Mouse (Mus musculus) adrenal gland, postnatal 25 days (tissue): ENCODE measurements around the gene Cyren. TPM values are rescaled to one million over a fixed set of nuclear protein-coding genes. Genes with fewer than 3 reads are reported as not detected.

ENCODE experiments used
- DNase-seq: peaks from one replicate; pipeline ENCODE4 v3.0.0; 2021; ENCODE audit warnings: mixed read lengths
- long read RNA-seq: library from polyadenylated mRNA; stranded (forward); transcript quantifications from one replicate; pipeline ENCODE4 v2.0.0, GENCODE M21; 2021
- total RNA-seq: library from RNA; stranded (reverse); gene quantifications from 2 replicates; pipeline ENCODE4 v1.2.3, GENCODE M21; 2021

Cyren gene
- 8.5 and 11.4 TPM in 2 replicates for total RNA-seq
- long read RNA-seq, transcript Cyren-203 (4 exons, 3,326 nt) = major isoform, 5 of 13 reads
- long read RNA-seq, partial matches to known transcripts = 1 of 13 reads
- long read RNA-seq, other reads (novel, unspliced or antisense) = 4 of 13 reads

- peak; percentile 94 for DNase-seq
Observed at GRCm38 (mm10) chr6:34877509-34878321, at the start of gene Cyren. Gene Cyren (minus strand): TSS chr6:34878060.

GRCm38 (mm10) chr6:34927594-34927993, 49.7 kb upstream of the Cyren start:
- DNase-seq = no peak

- peak; percentile 62 for DNase-seq
Observed at GRCm38 (mm10) chr6:34927156-34927555, 49.3 kb upstream of the Cyren start.

GRCm38 (mm10) chr6:34921941-34922340, 44.1 kb upstream of the Cyren start:
- no peak for DNase-seq

- no peak for DNase-seq
Observed at GRCm38 (mm10) chr6:34920631-34921030, 42.8 kb upstream of the Cyren start.

GRCm38 (mm10) chr6:34919956-34920355, 42.1 kb upstream of the Cyren start, which contains the start of gene Stra8:
Gene Stra8 (plus strand): TSS chr6:34920163.
- no peak for DNase-seq

- no peak for DNase-seq
Observed at GRCm38 (mm10) chr6:34919146-34919545, 41.3 kb upstream of the Cyren start.

GRCm38 (mm10) chr6:34914462-34914861, 36.6 kb upstream of the Cyren start:
- DNase-seq = no peak

- DNase-seq = no peak
Observed at GRCm38 (mm10) chr6:34913341-34914040, 35.6 kb upstream of the Cyren start.

- peak; percentile 97 for DNase-seq
Observed at GRCm38 (mm10) chr6:34910371-34911219, 32.7 kb upstream of the Cyren start, which contains the start of gene Wdr91. Gene Wdr91 (minus strand): TSS chr6:34910876.

- DNase-seq = no peak
Observed at GRCm38 (mm10) chr6:34909631-34910345, 31.9 kb upstream of the Cyren start.

GRCm38 (mm10) chr6:34907696-34908260, 29.9 kb upstream of the Cyren start:
- no peak for DNase-seq

GRCm38 (mm10) chr6:34907121-34907614, 29.3 kb upstream of the Cyren start:
- DNase-seq = no peak

- DNase-seq = no peak
Observed at GRCm38 (mm10) chr6:34906661-34907060, 28.8 kb upstream of the Cyren start.

- DNase-seq = no peak
Observed at GRCm38 (mm10) chr6:34906125-34906524, 28.3 kb upstream of the Cyren start.

GRCm38 (mm10) chr6:34904361-34904760, 26.5 kb upstream of the Cyren start:
- no peak for DNase-seq

- no peak for DNase-seq
Observed at GRCm38 (mm10) chr6:34903851-34904250, 26.0 kb upstream of the Cyren start.

GRCm38 (mm10) chr6:34903441-34903840, 25.6 kb upstream of the Cyren start:
- no peak for DNase-seq

GRCm38 (mm10) chr6:34902578-34902977, 24.7 kb upstream of the Cyren start:
- no peak for DNase-seq

GRCm38 (mm10) chr6:34901911-34902444, 24.1 kb upstream of the Cyren start:
- DNase-seq = no peak

GRCm38 (mm10) chr6:34900990-34901389, 23.1 kb upstream of the Cyren start:
- no peak for DNase-seq
